ENCODE assay signal across 12 mouse cellular contexts in genomic region chr1:170503277-170503739, GRCm38 (mm10).
A peak's percentile ranks its signal among the peaks of the same experiment; 100 is the strongest.
DNase-seq lines count a peak whose midpoint lies in the region; ATAC-seq and TF ChIP-seq lines count a peak whose summit lies in the region.
"Had no signal": no experiment of that assay in that cellular context is flagged by ENCODE, and none has a peak within 500 bp of the region (broad histone marks: within the 10 kb centered on the region; RNA-seq: fewer than 3 reads in every experiment).

No protein-coding gene starts in this region.

- intact Hi-C loops in heart, postnatal 14 days (cut with DNase I): no loop called here

- H3K4me3 ChIP-seq in heart, postnatal 0 days (ENCODE audit: low read depth, low read length): no peak overlapping the region
- H3K4me3 ChIP-seq in forebrain, embryonic 16.5 days (replicated peaks; ENCODE audit: low read length): no peak overlapping the region
- no peak overlapping the region for H3K4me3 ChIP-seq in midbrain, embryonic 10.5 days
- H3K4me3 ChIP-seq in neural tube, embryonic 15.5 days (replicated peaks): no peak overlapping the region
- H3K4me3 ChIP-seq: limb, embryonic 15.5 days had no signal

- DNase-seq in heart, postnatal 0 days (ENCODE audit: low spot score): no peak
- DNase-seq in heart, postnatal 14 days: no peak
- no peak for DNase-seq in midbrain, embryonic 10.5 days (ENCODE audit: low spot score)
- DNase-seq in lung, postnatal 25 days (ENCODE audit: low spot score): no peak
- DNase-seq in layer of hippocampus, postnatal 10 days (ENCODE audit: low spot score in 2 of 2): no peak
- DNase-seq: cerebellum, adult 8-10 months; gastrocnemius, postnatal 25 days; kidney, adult 11 months; right cerebral cortex, postnatal 4 days had no signal

- H3K9me3 ChIP-seq in heart, postnatal 0 days (replicated peaks; ENCODE audit: control insufficient read depth, low read length): no peaks in the 10 kb centered on the region
- no peaks in the 10 kb centered on the region for H3K9me3 ChIP-seq in forebrain, embryonic 16.5 days (ENCODE audit: control insufficient read depth, low read length)
- no peaks in the 10 kb centered on the region for H3K9me3 ChIP-seq in midbrain, embryonic 10.5 days (replicated peaks)
- no peaks in the 10 kb centered on the region for H3K9me3 ChIP-seq in neural tube, embryonic 15.5 days (replicated peaks)
- H3K9me3 ChIP-seq: limb, embryonic 15.5 days had no signal

- peaks cover 42% of the 10 kb centered on the region for H3K4me1 ChIP-seq in heart, postnatal 0 days (ENCODE audit: control insufficient read depth, insufficient read depth)
- H3K4me1 ChIP-seq in forebrain, embryonic 16.5 days (replicated peaks; ENCODE audit: control insufficient read depth, insufficient read depth, low read length): peaks cover 21% of the 10 kb centered on the region
- H3K4me1 ChIP-seq in midbrain, embryonic 10.5 days: peaks cover 33% of the 10 kb centered on the region
- H3K4me1 ChIP-seq in neural tube, embryonic 15.5 days: peaks cover 34% of the 10 kb centered on the region

- TF ChIP-seq CTCF in heart, postnatal 0 days (IDR thresholded peaks at IDR 0.05; ENCODE audit: low read depth): no peak

- H3K9ac ChIP-seq in heart, postnatal 0 days (replicated peaks; ENCODE audit: low read depth, low read length): no peak overlapping the region
- no peak overlapping the region for H3K9ac ChIP-seq in forebrain, embryonic 16.5 days (replicated peaks; ENCODE audit: low read depth, low read length)
- H3K9ac ChIP-seq in neural tube, embryonic 15.5 days (replicated peaks): 0 out of 2 replicates have a peak overlapping the region, but pooled peaks have one; percentile 5
- H3K9ac ChIP-seq: limb, embryonic 15.5 days had no signal

- TF ChIP-seq EP300 in heart, postnatal 0 days (IDR thresholded peaks at IDR 0.05; ENCODE audit: low read depth): no peak

- no peaks in the 10 kb centered on the region for H3K27me3 ChIP-seq in heart, postnatal 0 days (ENCODE audit: control insufficient read depth, insufficient read depth, low read length)
- H3K27me3 ChIP-seq in forebrain, embryonic 16.5 days (replicated peaks; ENCODE audit: control insufficient read depth, insufficient read depth, low read length): no peaks in the 10 kb centered on the region
- no peaks in the 10 kb centered on the region for H3K27me3 ChIP-seq in midbrain, embryonic 10.5 days (ENCODE audit: low read depth, poor library complexity, severe bottlenecking)
- no peaks in the 10 kb centered on the region for H3K27me3 ChIP-seq in neural tube, embryonic 15.5 days (replicated peaks)
- H3K27me3 ChIP-seq: limb, embryonic 15.5 days had no signal

- 0 out of 2 replicates have a peak overlapping the region, but pooled peaks have one; percentile 0 for H3K27ac ChIP-seq in heart, postnatal 0 days (ENCODE audit: low read depth)
- no peak overlapping the region for H3K27ac ChIP-seq in forebrain, embryonic 16.5 days (ENCODE audit: low read length)
- peak overlapping the region; percentile 61 for H3K27ac ChIP-seq in midbrain, embryonic 10.5 days (replicated peaks)
- H3K27ac ChIP-seq in neural tube, embryonic 15.5 days (replicated peaks): peak overlapping the region; percentile 45; the same call in 1 of the 2 replicates
- H3K27ac ChIP-seq: limb, embryonic 15.5 days had no signal

- H3K4me2 ChIP-seq in heart, postnatal 0 days (ENCODE audit: low read depth, low read length): no peak overlapping the region
- H3K4me2 ChIP-seq in forebrain, embryonic 16.5 days (ENCODE audit: low read length): no peak overlapping the region
- no peak overlapping the region for H3K4me2 ChIP-seq in neural tube, embryonic 15.5 days
- H3K4me2 ChIP-seq: limb, embryonic 15.5 days had no signal

- no peaks in the 10 kb centered on the region for H3K36me3 ChIP-seq in heart, postnatal 0 days (replicated peaks; ENCODE audit: control insufficient read depth, insufficient read depth, low read length)
- no peaks in the 10 kb centered on the region for H3K36me3 ChIP-seq in forebrain, embryonic 16.5 days (ENCODE audit: control insufficient read depth, insufficient read depth)
- H3K36me3 ChIP-seq in midbrain, embryonic 10.5 days: no peaks in the 10 kb centered on the region
- no peaks in the 10 kb centered on the region for H3K36me3 ChIP-seq in neural tube, embryonic 15.5 days
- H3K36me3 ChIP-seq: limb, embryonic 15.5 days had no signal

- WGBS in heart, postnatal 0 days: 52% methylated on average over 4 of the region's 4 CpGs
- 12% methylated on average over 4 of the region's 4 CpGs for WGBS in forebrain, embryonic 16.5 days
- 46% methylated on average over 4 of the region's 4 CpGs for WGBS in midbrain, embryonic 10.5 days
- 31% methylated on average over 4 of the region's 4 CpGs for WGBS in neural tube, embryonic 15.5 days

- no peak for ATAC-seq in heart, postnatal 0 days (ENCODE audit: insufficient read depth, low read depth)
- peak; percentile 26; the same call in 1 of the 2 replicates for ATAC-seq in forebrain, embryonic 16.5 days
- no peak; the same call in 1 of the 2 replicates for ATAC-seq in neural tube, embryonic 15.5 days (ENCODE audit: low FRiP score)
